25 mouse cellular contexts compared by ENCODE assay signal in the genomic region with DNA sequence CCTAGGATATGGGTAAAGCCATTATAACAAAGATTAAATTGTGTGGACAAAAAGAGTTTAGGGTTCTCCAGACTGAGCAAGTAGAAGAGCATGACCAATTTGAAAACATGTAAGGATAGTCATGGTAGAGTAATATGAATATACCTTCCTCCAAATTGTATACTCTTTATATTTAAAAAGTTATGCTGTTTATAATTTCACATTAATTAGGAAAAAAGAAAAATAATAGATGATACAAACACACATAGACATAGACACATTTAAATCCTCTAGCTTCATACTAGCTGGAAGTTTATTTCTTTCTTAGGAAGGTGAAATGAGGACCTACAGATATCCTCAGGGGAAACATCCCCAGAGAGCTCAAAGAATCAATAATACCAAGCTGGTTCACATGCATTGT. TPM values are rescaled to one million over a fixed set of nuclear protein-coding genes. Genes with fewer than 3 reads are reported as not detected.
"Had no signal": no experiment of that assay in that cellular context is flagged by ENCODE, and none has a peak within 500 bp of the region (broad histone marks: within the 10 kb centered on the region; RNA-seq: fewer than 3 reads in every experiment).

A gene (plus strand): TSS at position 301 of the 400 bp plus-strand sequence.

- H3K4me3 ChIP-seq: neural tube, embryonic 13.5 days; neural tube, embryonic 15.5 days; stomach, embryonic 15.5 days had no signal

- H3K27me3 ChIP-seq: neural tube, embryonic 13.5 days; neural tube, embryonic 15.5 days; stomach, embryonic 15.5 days had no signal

- H3K4me1 ChIP-seq: neural tube, embryonic 13.5 days; neural tube, embryonic 15.5 days; stomach, embryonic 15.5 days had no signal

- H3K9me3 ChIP-seq: neural tube, embryonic 13.5 days; neural tube, embryonic 15.5 days; stomach, embryonic 15.5 days had no signal

- H3K4me2 ChIP-seq: neural tube, embryonic 13.5 days; neural tube, embryonic 15.5 days; stomach, embryonic 15.5 days had no signal

- H3K36me3 ChIP-seq: neural tube, embryonic 13.5 days; neural tube, embryonic 15.5 days; stomach, embryonic 15.5 days had no signal

- DNase-seq: retina, postnatal 1 day; right cerebral cortex, adult 18-20 months; right cerebral cortex, postnatal 14 days; right cerebral cortex, postnatal 25 days; right cerebral cortex, postnatal 4 days; spleen, adult 18-20 months; thymus, adult 18-20 months; thymus, adult 2 months; thymus, postnatal 14 days; thymus, postnatal 25 days; thymus, postnatal 36 days; thymus, postnatal 4 days had no signal

- H3K27ac ChIP-seq: neural tube, embryonic 13.5 days; neural tube, embryonic 15.5 days; stomach, embryonic 15.5 days; stomach, postnatal 0 days had no signal

- H3K9ac ChIP-seq: neural tube, embryonic 13.5 days; neural tube, embryonic 15.5 days; stomach, embryonic 15.5 days had no signal

RNA-seq across cellular contexts. Expression of the gene that starts here (rescaled TPM):
- total RNA-seq: neutrophil, adult 5-6 weeks had no signal
- polyA plus RNA-seq: neural tube, embryonic 13.5 days; neural tube, embryonic 14.5 days; neural tube, embryonic 15.5 days; small intestine, adult 2 months; spleen, adult 2 months; stomach, embryonic 14.5 days; stomach, embryonic 15.5 days; stomach, embryonic 16.5 days; stomach, postnatal 0 days; testis, adult 2 months; thymus, adult 2 months; thymus, postnatal 0 days; urinary bladder, adult 2 months had no signal
